Mouse (Mus musculus) spleen, postnatal 36 days (tissue): Measurements from ENCODE around the gene 6430571L13Rik.
"Not testable (repeated sequence)": the region's sequence is repeated elsewhere in the genome, so short reads cannot be mapped to it uniquely, and the experiment has no call there.

Source experiments
- DNase-seq, 2 experiments: peaks; one replicate each; pipeline ENCODE4 v3.0.0; 2022; ENCODE audit warnings: low spot score in 2 of 2, mixed read lengths in 1 of 2

Gene 6430571L13Rik

GRCm38 (mm10) chr9:107306673-107307072 lies 33.7 kb upstream of the 6430571L13Rik start:
- DNase-seq: not testable (repeated sequence)

- peak; percentile 26 to 56 for DNase-seq
Observed at GRCm38 (mm10) chr9:107307099-107307872, 33.1 kb upstream of the 6430571L13Rik start.

GRCm38 (mm10) chr9:107307886-107308285 lies 32.5 kb upstream of the 6430571L13Rik start:
- DNase-seq: peak; percentile 35 to 58

GRCm38 (mm10) chr9:107308346-107309000 lies 31.9 kb upstream of the 6430571L13Rik start:
- no peak for DNase-seq

- no peak for DNase-seq
Observed at GRCm38 (mm10) chr9:107309171-107309570, 31.2 kb upstream of the 6430571L13Rik start.

GRCm38 (mm10) chr9:107309600-107309999 lies 30.8 kb upstream of the 6430571L13Rik start:
- no peak for DNase-seq

GRCm38 (mm10) chr9:107312811-107313584 lies 27.4 kb upstream of the 6430571L13Rik start:
- peak; percentile 62 to 69 for DNase-seq

- no peak for DNase-seq
Observed at GRCm38 (mm10) chr9:107313926-107314325, 26.5 kb upstream of the 6430571L13Rik start.

- DNase-seq: no peak
Observed at GRCm38 (mm10) chr9:107315791-107316190, 24.6 kb upstream of the 6430571L13Rik start.

- no peak for DNase-seq
Observed at GRCm38 (mm10) chr9:107322461-107323050, 17.8 kb upstream of the 6430571L13Rik start.

GRCm38 (mm10) chr9:107323558-107323957 lies 16.8 kb upstream of the 6430571L13Rik start:
- no peak for DNase-seq

- no peak for DNase-seq
Observed at GRCm38 (mm10) chr9:107324799-107325561, 15.4 kb upstream of the 6430571L13Rik start.

- DNase-seq: no peak
Observed at GRCm38 (mm10) chr9:107325904-107326303, 14.5 kb upstream of the 6430571L13Rik start.

GRCm38 (mm10) chr9:107327879-107328620 lies 12.4 kb upstream of the 6430571L13Rik start:
- no peak for DNase-seq

GRCm38 (mm10) chr9:107330791-107331190 lies 9.6 kb upstream of the 6430571L13Rik start:
- no peak for DNase-seq

- no peak for DNase-seq
Observed at GRCm38 (mm10) chr9:107333686-107334085, 6.7 kb upstream of the 6430571L13Rik start.

GRCm38 (mm10) chr9:107334356-107334755 lies 6.0 kb upstream of the 6430571L13Rik start:
- peak; percentile 57 to 61 for DNase-seq

GRCm38 (mm10) chr9:107335046-107335445 lies 5.4 kb upstream of the 6430571L13Rik start:
- no peak for DNase-seq

- peak; percentile 64 to 72 for DNase-seq
Observed at GRCm38 (mm10) chr9:107335909-107336308, 4.5 kb upstream of the 6430571L13Rik start.

- DNase-seq: no peak
Observed at GRCm38 (mm10) chr9:107336386-107336785, 4.0 kb upstream of the 6430571L13Rik start.
